Mouse (Mus musculus): Measurements from ENCODE around the gene Wbp4. TPM values are rescaled to one million over a fixed set of nuclear protein-coding genes. Genes with fewer than 3 reads are reported as not detected.
A peak's percentile ranks its signal among the peaks of the same experiment; 100 is the strongest.

Gene Wbp4
- polyA plus RNA-seq, 1 experiment: 22.6 TPM

DNA sequence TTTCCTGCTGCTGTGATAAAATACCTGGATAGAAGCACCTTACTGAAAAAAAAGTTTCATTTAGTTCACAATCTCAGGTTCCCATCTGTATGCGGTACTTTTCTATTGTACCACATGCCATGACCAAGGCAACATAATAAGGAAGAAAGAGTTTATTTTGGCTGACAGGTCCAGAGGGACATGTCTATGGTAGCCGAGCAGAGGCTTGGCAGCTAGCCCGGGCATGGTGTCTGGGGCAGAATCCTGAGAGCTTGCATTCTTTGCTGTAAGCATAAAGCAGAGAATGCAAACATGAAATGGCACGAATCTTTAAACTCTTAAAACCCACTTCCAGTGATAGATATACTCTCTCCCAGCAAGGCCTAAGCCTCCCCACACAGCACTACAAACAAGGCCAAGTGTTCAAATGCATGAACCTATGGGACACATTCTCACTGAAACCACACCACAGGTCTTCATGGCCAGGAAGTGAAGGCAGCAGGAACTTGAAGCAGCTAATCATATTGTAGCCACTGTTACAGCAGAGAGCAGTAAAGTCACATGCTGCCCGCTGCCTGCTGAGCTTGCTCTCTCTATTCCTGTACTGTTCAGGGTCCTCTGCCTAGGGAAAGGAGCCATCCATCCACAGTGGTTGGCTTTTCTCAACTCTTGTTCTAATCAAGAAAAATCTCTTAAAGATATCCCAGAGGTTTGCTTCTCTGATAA lies 22.2 kb upstream of the Wbp4 start:
- TF ChIP-seq CTCF (IDR thresholded peaks at IDR 0.05; ENCODE audit: control insufficient read depth, insufficient read depth, low read length): no peak
- no peak for TF ChIP-seq POLR2A (IDR thresholded peaks at IDR 0.05; ENCODE audit: borderline replicate concordance, control insufficient read depth, low read depth, low read length)
- Histone ChIP-seq H3K27ac (ENCODE audit: control insufficient read depth, insufficient read depth, low read depth, low read length, poor library complexity) (no peak overlapping the region), H3K4me3 (replicated peaks; ENCODE audit: control insufficient read depth, low read depth, low read length) (no peak overlapping the region), H3K4me1 (ENCODE audit: control insufficient read depth, insufficient read depth, low read length) (no peaks in the 10 kb centered on the region)
- 63% methylated on average over 5 of the region's 5 CpGs for WGBS

DNA sequence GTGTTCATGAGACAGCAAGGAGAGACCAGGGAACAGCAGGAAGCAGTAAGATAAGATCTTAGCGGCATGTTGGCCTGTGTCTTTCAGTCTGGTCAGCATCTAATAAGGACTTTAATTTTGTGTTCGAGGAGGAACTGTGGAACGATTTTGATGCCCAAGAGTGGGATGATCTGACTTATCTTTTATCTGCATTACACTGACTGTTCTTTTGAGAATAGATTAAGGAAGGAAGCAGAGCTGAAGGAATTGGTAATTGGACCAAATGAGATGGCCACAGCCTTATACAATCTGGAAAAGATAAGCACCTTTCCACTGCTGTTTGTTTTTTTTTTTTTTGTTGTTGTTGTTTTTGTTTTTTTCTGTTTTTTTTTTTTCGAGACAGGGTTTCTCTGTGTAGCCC lies 19.4 kb upstream of the Wbp4 start:
- TF ChIP-seq CTCF (IDR thresholded peaks at IDR 0.05; ENCODE audit: control insufficient read depth, insufficient read depth, low read length): no peak
- no peak for TF ChIP-seq POLR2A (IDR thresholded peaks at IDR 0.05; ENCODE audit: borderline replicate concordance, control insufficient read depth, low read depth, low read length)
- 37% methylated on average over 4 of the region's 4 CpGs for WGBS
- no peak overlapping the region for H3K27ac ChIP-seq (ENCODE audit: control insufficient read depth, insufficient read depth, low read depth, low read length, poor library complexity)
- H3K4me1 ChIP-seq (ENCODE audit: control insufficient read depth, insufficient read depth, low read length): no peaks in the 10 kb centered on the region
- H3K4me3 ChIP-seq (replicated peaks; ENCODE audit: control insufficient read depth, low read depth, low read length): no peak overlapping the region

- H3K4me3 ChIP-seq (replicated peaks; ENCODE audit: control insufficient read depth, low read depth, low read length): no peak overlapping the region
- no peak overlapping the region for H3K27ac ChIP-seq (ENCODE audit: control insufficient read depth, insufficient read depth, low read depth, low read length, poor library complexity)
- no peaks in the 10 kb centered on the region for H3K4me1 ChIP-seq (ENCODE audit: control insufficient read depth, insufficient read depth, low read length)
- 36% methylated on average over 9 of the region's 9 CpGs for WGBS
- TF ChIP-seq CTCF (IDR thresholded peaks at IDR 0.05; ENCODE audit: control insufficient read depth, insufficient read depth, low read length) (no peak), POLR2A (IDR thresholded peaks at IDR 0.05; ENCODE audit: borderline replicate concordance, control insufficient read depth, low read depth, low read length) (no peak)
Observed at GRCm38 (mm10) chr14:79499326-79499725, 18.0 kb upstream of the Wbp4 start.

DNA sequence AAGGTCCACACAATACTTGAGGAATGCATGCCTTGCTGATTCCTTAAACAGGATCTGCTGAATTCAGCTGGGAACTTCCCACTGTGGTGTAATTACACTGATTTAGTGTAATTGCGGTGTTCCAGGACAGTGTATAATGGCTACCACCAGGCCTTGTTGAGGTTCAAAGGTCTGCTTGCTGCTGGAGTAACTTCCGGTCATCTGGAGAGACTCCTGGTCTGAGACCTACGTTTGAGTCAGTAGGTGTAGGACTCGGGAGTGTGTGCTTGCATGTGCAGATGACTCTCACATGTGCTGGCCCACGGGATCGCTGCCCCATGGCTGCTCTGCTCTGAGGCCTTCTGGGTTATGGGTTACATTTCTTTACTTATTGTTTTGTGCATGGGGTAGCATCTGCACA lies 13.0 kb upstream of the Wbp4 start:
- Histone ChIP-seq H3K4me1 (ENCODE audit: control insufficient read depth, insufficient read depth, low read length) (no peaks in the 10 kb centered on the region), H3K27ac (ENCODE audit: control insufficient read depth, insufficient read depth, low read depth, low read length, poor library complexity) (no peak overlapping the region), H3K4me3 (replicated peaks; ENCODE audit: control insufficient read depth, low read depth, low read length) (no peak overlapping the region)
- WGBS: 94% methylated on average over 6 of the region's 6 CpGs
- TF ChIP-seq POLR2A (IDR thresholded peaks at IDR 0.05; ENCODE audit: borderline replicate concordance, control insufficient read depth, low read depth, low read length) (no peak), CTCF (IDR thresholded peaks at IDR 0.05; ENCODE audit: control insufficient read depth, insufficient read depth, low read length) (no peak)

DNA sequence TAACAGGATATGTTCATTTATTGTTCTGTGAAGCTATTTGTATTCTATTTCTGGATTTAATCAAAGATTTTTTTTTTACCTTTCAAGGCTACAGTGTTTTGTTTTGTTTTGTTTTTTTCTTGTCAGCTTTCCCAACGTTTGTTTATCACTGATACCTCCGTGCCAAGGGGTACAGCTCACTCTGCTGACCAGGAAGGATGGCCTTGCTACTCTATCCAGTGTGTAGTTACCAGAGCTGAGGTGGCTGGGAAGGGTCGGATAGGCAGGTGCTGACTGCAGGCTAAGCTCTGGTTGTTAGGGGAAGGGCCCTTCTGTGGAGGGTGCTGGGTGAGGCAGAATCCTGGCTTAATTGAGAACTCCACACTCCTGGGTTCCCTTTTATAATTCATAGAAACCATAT lies 8.9 kb upstream of the Wbp4 start:
- no peak overlapping the region for H3K27ac ChIP-seq (ENCODE audit: control insufficient read depth, insufficient read depth, low read depth, low read length, poor library complexity)
- H3K4me1 ChIP-seq (ENCODE audit: control insufficient read depth, insufficient read depth, low read length): peaks cover 1% of the 10 kb centered on the region
- WGBS: 83% methylated on average over 3 of the region's 3 CpGs
- H3K4me3 ChIP-seq (replicated peaks; ENCODE audit: control insufficient read depth, low read depth, low read length): no peak overlapping the region
- TF ChIP-seq CTCF (IDR thresholded peaks at IDR 0.05; ENCODE audit: control insufficient read depth, insufficient read depth, low read length) (no peak), POLR2A (IDR thresholded peaks at IDR 0.05; ENCODE audit: borderline replicate concordance, control insufficient read depth, low read depth, low read length) (no peak)

- H3K4me1 ChIP-seq (ENCODE audit: control insufficient read depth, insufficient read depth, low read length): peaks cover 1% of the 10 kb centered on the region
- no peak for TF ChIP-seq CTCF (IDR thresholded peaks at IDR 0.05; ENCODE audit: control insufficient read depth, insufficient read depth, low read length)
- TF ChIP-seq POLR2A (IDR thresholded peaks at IDR 0.05; ENCODE audit: borderline replicate concordance, control insufficient read depth, low read depth, low read length): no peak
- no peak overlapping the region for H3K27ac ChIP-seq (ENCODE audit: control insufficient read depth, insufficient read depth, low read depth, low read length, poor library complexity)
- H3K4me3 ChIP-seq (replicated peaks; ENCODE audit: control insufficient read depth, low read depth, low read length): no peak overlapping the region
- WGBS: 93% methylated on average over 12 of the region's 12 CpGs
Observed at GRCm38 (mm10) chr14:79489150-79489549, 7.8 kb upstream of the Wbp4 start.

- Histone ChIP-seq H3K4me1 (ENCODE audit: control insufficient read depth, insufficient read depth, low read length) (peaks cover 1% of the 10 kb centered on the region), H3K27ac (ENCODE audit: control insufficient read depth, insufficient read depth, low read depth, low read length, poor library complexity) (no peak overlapping the region), H3K4me3 (replicated peaks; ENCODE audit: control insufficient read depth, low read depth, low read length) (no peak overlapping the region)
- TF ChIP-seq POLR2A (IDR thresholded peaks at IDR 0.05; ENCODE audit: borderline replicate concordance, control insufficient read depth, low read depth, low read length): no peak
- no peak for TF ChIP-seq CTCF (IDR thresholded peaks at IDR 0.05; ENCODE audit: control insufficient read depth, insufficient read depth, low read length)
- WGBS: 91% methylated on average over 9 of the region's 9 CpGs
Observed at GRCm38 (mm10) chr14:79488531-79488930, 7.2 kb upstream of the Wbp4 start.

GRCm38 (mm10) chr14:79486993-79487731 lies 5.8 kb upstream of the Wbp4 start:
- no peak overlapping the region for H3K27ac ChIP-seq (ENCODE audit: control insufficient read depth, insufficient read depth, low read depth, low read length, poor library complexity)
- whole genome bisulfite sequencing: 13% methylated on average over 19 of the region's 19 CpGs
- peak; percentile 49 for TF ChIP-seq CTCF (IDR thresholded peaks at IDR 0.05; ENCODE audit: control insufficient read depth, insufficient read depth, low read length)
- TF ChIP-seq POLR2A (IDR thresholded peaks at IDR 0.05; ENCODE audit: borderline replicate concordance, control insufficient read depth, low read depth, low read length): no peak
- peak overlapping the region; percentile 39 for H3K4me3 ChIP-seq (replicated peaks; ENCODE audit: control insufficient read depth, low read depth, low read length)
- peaks cover 1% of the 10 kb centered on the region for H3K4me1 ChIP-seq (ENCODE audit: control insufficient read depth, insufficient read depth, low read length)
